In genomic region chr8:71981456-71981855, GRCm38 (mm10) we compare ENCODE assay signal across 25 mouse cellular contexts. TPM values are rescaled to one million over a fixed set of nuclear protein-coding genes. Genes with fewer than 3 reads are reported as not detected.
A peak's percentile ranks its signal among the peaks of the same experiment; 100 is the strongest.
DNase-seq lines count a peak whose midpoint lies in the region; TF ChIP-seq lines count a peak whose summit lies in the region.
"Had no signal": no experiment of that assay in that cellular context is flagged by ENCODE, and none has a peak within 500 bp of the region (broad histone marks: within the 10 kb centered on the region; RNA-seq: fewer than 3 reads in every experiment).

No protein-coding gene starts in this region.

- no peaks in the 10 kb centered on the region for H3K79me2 ChIP-seq in CH12.LX (replicated peaks; ENCODE audit: control insufficient read depth, extremely low read depth, insufficient read depth, poor library complexity, severe bottlenecking)

- peaks cover 7 to 31% of the 10 kb centered on the region in 2 experiments; a peak in 3 of 4 replicates for H3K4me1 ChIP-seq in CH12.LX (ENCODE audit: control insufficient read depth in 1 of 2, insufficient read depth in 2 of 2)
- no peaks in the 10 kb centered on the region for H3K4me1 ChIP-seq in midbrain, embryonic 10.5 days

- H3K9ac ChIP-seq in CH12.LX (ENCODE audit: insufficient read depth, low read depth) = no peak overlapping the region

- DNase-seq in A20 (ENCODE audit: low read depth, low spot score) = peak; percentile 43
- peak; percentile 62 for DNase-seq in CH12.LX (ENCODE audit: extremely low read depth)
- DNase-seq in splenic B cell, adult 2 months (ENCODE audit: low read depth, low spot score) = peak; percentile 13
- DNase-seq in ovary, postnatal 14 days (ENCODE audit: low spot score) = no peak
- DNase-seq in midbrain, embryonic 10.5 days (ENCODE audit: low spot score) = no peak
- no peak for DNase-seq in heart, postnatal 10 days
- DNase-seq: adrenal gland, adult 2 months; adrenal gland, adult 8-10 months; adrenal gland, postnatal 10 days; adrenal gland, postnatal 14 days; adrenal gland, postnatal 25 days; adrenal gland, postnatal 36 days; cerebellum, adult 11 months; cerebellum, adult 11-12 months; cerebellum, adult 18-20 months; cerebellum, adult 2 months; cerebellum, adult 8-10 months had no signal

- peak overlapping the region; percentile 39 for H3K4me2 ChIP-seq in CH12.LX (ENCODE audit: insufficient read depth, low read depth, poor library complexity, severe bottlenecking)

- H3K27ac ChIP-seq in CH12.LX (ENCODE audit: insufficient read depth, low read depth) = no peak overlapping the region
- H3K27ac ChIP-seq in midbrain, embryonic 10.5 days (replicated peaks) = no peak overlapping the region

- in situ Hi-C loops in CH12.LX (cut with MboI; ENCODE audit: low pct_ligation_motif_present, low pct_unique_long_range_greater_than_20kb, low sequenced_read_pairs) = no loop called here

- H3K27me3 ChIP-seq in CH12.LX (replicated peaks) = no peaks in the 10 kb centered on the region
- H3K27me3 ChIP-seq in splenic B cell, adult 2 months (ENCODE audit: control insufficient read depth, insufficient read depth, low read length, poor library complexity, severe bottlenecking) = no peaks in the 10 kb centered on the region
- H3K27me3 ChIP-seq in midbrain, embryonic 10.5 days (ENCODE audit: low read depth, poor library complexity, severe bottlenecking) = no peaks in the 10 kb centered on the region

- 91% methylated on average over 4 of the region's 4 CpGs for WGBS in midbrain, embryonic 10.5 days

- no peaks in the 10 kb centered on the region for H3K9me3 ChIP-seq in CH12.LX (replicated peaks; ENCODE audit: low read length)
- H3K9me3 ChIP-seq in midbrain, embryonic 10.5 days (replicated peaks) = no peaks in the 10 kb centered on the region
- H3K9me3 ChIP-seq: G1E had no signal

- H3K36me3 ChIP-seq in CH12.LX (replicated peaks in 1 of 2; ENCODE audit: control insufficient read depth in 1 of 2, insufficient read depth in 1 of 2, low read length in 1 of 2) = no peaks in the 10 kb centered on the region
- H3K36me3 ChIP-seq in splenic B cell, adult 2 months (ENCODE audit: control insufficient read depth, insufficient read depth, low read length, poor library complexity, severe bottlenecking) = no peaks in the 10 kb centered on the region
- H3K36me3 ChIP-seq in midbrain, embryonic 10.5 days = no peaks in the 10 kb centered on the region
- H3K36me3 ChIP-seq: G1E had no signal

- TF ChIP-seq RAD21 in CH12.LX (IDR thresholded peaks at IDR 0.05; ENCODE audit: low read depth, low read length) = no peak

- no peak overlapping the region for H3K4me3 ChIP-seq in CH12.LX (replicated peaks in 1 of 3; ENCODE audit: low read depth in 2 of 3, low read length in 2 of 3, poor library complexity in 1 of 3)
- H3K4me3 ChIP-seq in midbrain, embryonic 10.5 days = no peak overlapping the region

- intact Hi-C loops in heart, postnatal 10 days (cut with DNase I) = loop anchor here (10.0 kb wide), 1 partner anchor 227 kb away; no protein-coding TSS in a partner anchor

- dilution Hi-C loops in CH12.LX (cut with MboI; ENCODE audit: extremely low pct_ligation_motif_present, extremely low pct_unique_long_range_greater_than_20kb, low sequenced_read_pairs) = no loop called here

- TF ChIP-seq POLR2A in CH12.LX (IDR thresholded peaks at IDR 0.05; ENCODE audit: low read depth, low read length) = no peak

- TF ChIP-seq EP300 in CH12.LX (IDR thresholded peaks at IDR 0.05; ENCODE audit: low read length) = no peak

- no peak for TF ChIP-seq CTCF in CH12.LX (conservative IDR thresholded peaks at IDR 0.05 in 1 of 2, IDR thresholded peaks at IDR 0.05 in 1 of 2; ENCODE audit: low read depth in 2 of 2, low read length in 2 of 2)

TF ChIP-seq in CH12.LX, 34 proteins besides CTCF, POLR2A, EP300 and RAD21:
- TF ChIP-seq ZNF384 (IDR thresholded peaks at IDR 0.05; ENCODE audit: low read depth, low read length) = peak; percentile 81
- peak; percentile 45; the same call in 1 of the 2 replicates for TF ChIP-seq MAZ (IDR thresholded peaks at IDR 0.05; ENCODE audit: low read depth, low read length)
- TF ChIP-seq ELF1 (IDR thresholded peaks at IDR 0.05; ENCODE audit: low read depth, low read length) = no peak
- no peak for TF ChIP-seq ZC3H11A (IDR thresholded peaks at IDR 0.05; ENCODE audit: low read depth, low read length)

RNA-seq across cellular contexts. Expression of gene Cyp4f18, which starts 28.0 kb away (rescaled TPM):
- total RNA-seq in CH12.LX (2012; rRNA removed) (12.7 and 13.5 TPM in 2 replicates), CH12.LX (2014; rRNA removed) (37.4 and 38.3 TPM in 2 replicates)
- polyA plus RNA-seq in CH12.LX (2012; ENCODE audit: insufficient read length, low read depth) = 31.7 and 34.8 TPM in 2 replicates
- 0.32 and 0.36 TPM in 2 replicates for polyA plus RNA-seq in midbrain, embryonic 10.5 days (2016; fragmentation: Nextera tagmentation; extraction: Ambion mirVana)
- 1 to 10 TPM in 1 of 2 experiments, under 1 TPM in 1; 0.30 to 1.3 TPM for total RNA-seq in heart, postnatal 10 days (2021)
- total RNA-seq: G1E had no signal
- polyA plus RNA-seq: C2C12, Patski had no signal

RNA-seq across cellular contexts. Expression of gene Zfp961, which starts 30.6 kb away (rescaled TPM):
- total RNA-seq in CH12.LX (2012; rRNA removed) (5.9 and 7.6 TPM in 2 replicates), CH12.LX (2014; rRNA removed) (21.4 and 25.8 TPM in 2 replicates)
- 13.5 and 14.9 TPM in 2 replicates for polyA plus RNA-seq in CH12.LX (2012; ENCODE audit: insufficient read length, low read depth)
- polyA plus RNA-seq in midbrain, embryonic 10.5 days (2016; fragmentation: Nextera tagmentation; extraction: Ambion mirVana) = 24.4 and 26.6 TPM in 2 replicates
- total RNA-seq in heart, postnatal 10 days (2021) = 1 to 10 TPM; 9.5 to 10.0 TPM

RNA-seq across cellular contexts. Expression of gene Olfr372, which starts 59.6 kb away (rescaled TPM):
- total RNA-seq in CH12.LX (2012; rRNA removed) = not detected in 2 replicates
- not detected in 2 replicates for total RNA-seq in CH12.LX (2014; rRNA removed)
- polyA plus RNA-seq in CH12.LX (2012; ENCODE audit: insufficient read length, low read depth) = not detected in 2 replicates
- polyA plus RNA-seq in midbrain, embryonic 10.5 days (2016; fragmentation: Nextera tagmentation; extraction: Ambion mirVana) = not detected in 2 replicates
- total RNA-seq in heart, postnatal 10 days (2021) = not detected
- total RNA-seq: adrenal gland, adult 18-20 months; adrenal gland, adult 2 months; adrenal gland, adult 8-10 months; adrenal gland, postnatal 10 days; adrenal gland, postnatal 14 days; adrenal gland, postnatal 25 days; adrenal gland, postnatal 36 days; adrenal gland, postnatal 4 days; ES-E14 had no signal
- polyA plus RNA-seq: activated CD4-positive, CD25-positive, alpha-beta regulatory T cell, adult 4 months; adrenal gland, adult 2 months; brain, embryonic 14.5 days; C2C12; G1E; Patski had no signal

Comparison
In these comparisons a context has a peak if more than half of its experiments do, and no peak if none do; other contexts are left out.
1. DNase-seq: peak in A20 (single experiment), CH12.LX (single experiment) and splenic B cell, adult 2 months (single experiment); none in ovary, postnatal 14 days (single experiment), midbrain, embryonic 10.5 days (single experiment) and heart, postnatal 10 days (0 of 2).
2. RNA of gene Cyp4f18, which starts 28.0 kb away (total RNA-seq): 12.7 to 38.3 TPM in CH12.LX; 0.30 to 1.3 TPM in heart, postnatal 10 days; every median in the first group is over 4 times any median in the second.